Mouse (Mus musculus): ENCODE measurements around the gene Fbxo30.

The Fbxo30 gene

GRCm38 (mm10) chr10:11322316-11322715 is 41.2 kb downstream of the Fbxo30 start:
- DNase-seq (ENCODE audit: low spot score in 2 of 2), result no peak

DNA sequence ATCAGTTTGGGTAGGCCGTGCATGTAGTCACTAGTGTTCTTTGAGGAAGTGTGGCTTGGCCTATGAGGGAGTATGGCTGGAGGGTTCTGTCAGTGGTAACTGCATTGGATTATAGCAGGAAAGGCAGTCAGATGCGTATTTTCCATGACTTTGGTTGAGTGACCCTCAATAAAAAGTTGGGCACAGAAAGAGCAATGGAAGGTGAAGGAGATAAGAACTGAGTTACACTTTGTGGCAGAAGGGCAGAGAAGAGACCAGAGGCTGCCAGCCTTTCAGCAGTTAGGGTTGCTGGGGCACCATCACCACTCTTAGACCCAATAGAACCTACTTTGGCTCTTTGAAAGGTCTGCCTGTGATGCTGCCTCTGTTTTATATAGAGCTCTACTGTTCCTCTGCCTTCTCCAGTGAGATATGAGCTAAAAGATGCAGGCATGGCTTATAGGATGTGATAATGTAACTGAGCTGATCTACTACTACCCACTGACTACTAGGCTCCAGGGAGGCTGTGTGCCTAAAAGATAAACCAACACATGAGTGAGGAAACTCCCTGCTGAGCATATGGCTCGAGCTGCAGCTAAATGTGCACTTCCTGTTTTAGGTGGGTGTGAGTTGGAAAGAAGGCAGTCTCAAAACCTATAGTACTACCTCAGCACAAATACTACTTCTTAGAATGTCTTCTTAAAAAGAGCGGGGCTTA is 42.2 kb downstream of the Fbxo30 start:
- DNase-seq (ENCODE audit: low spot score in 2 of 2), result peak; percentile 29 to 39

- DNase-seq (ENCODE audit: low spot score in 2 of 2), result no peak
These were observed 45.4 kb downstream of the Fbxo30 start for GRCm38 (mm10) chr10:11326526-11326925.

- DNase-seq (ENCODE audit: low spot score in 2 of 2), result peak; percentile 86 to 88
These were observed 62.3 kb downstream of the Fbxo30 start, which contains the start of gene Epm2a for GRCm38 (mm10) chr10:11343205-11344141. Epm2a (plus strand) TSS chr10:11343404.

DNA sequence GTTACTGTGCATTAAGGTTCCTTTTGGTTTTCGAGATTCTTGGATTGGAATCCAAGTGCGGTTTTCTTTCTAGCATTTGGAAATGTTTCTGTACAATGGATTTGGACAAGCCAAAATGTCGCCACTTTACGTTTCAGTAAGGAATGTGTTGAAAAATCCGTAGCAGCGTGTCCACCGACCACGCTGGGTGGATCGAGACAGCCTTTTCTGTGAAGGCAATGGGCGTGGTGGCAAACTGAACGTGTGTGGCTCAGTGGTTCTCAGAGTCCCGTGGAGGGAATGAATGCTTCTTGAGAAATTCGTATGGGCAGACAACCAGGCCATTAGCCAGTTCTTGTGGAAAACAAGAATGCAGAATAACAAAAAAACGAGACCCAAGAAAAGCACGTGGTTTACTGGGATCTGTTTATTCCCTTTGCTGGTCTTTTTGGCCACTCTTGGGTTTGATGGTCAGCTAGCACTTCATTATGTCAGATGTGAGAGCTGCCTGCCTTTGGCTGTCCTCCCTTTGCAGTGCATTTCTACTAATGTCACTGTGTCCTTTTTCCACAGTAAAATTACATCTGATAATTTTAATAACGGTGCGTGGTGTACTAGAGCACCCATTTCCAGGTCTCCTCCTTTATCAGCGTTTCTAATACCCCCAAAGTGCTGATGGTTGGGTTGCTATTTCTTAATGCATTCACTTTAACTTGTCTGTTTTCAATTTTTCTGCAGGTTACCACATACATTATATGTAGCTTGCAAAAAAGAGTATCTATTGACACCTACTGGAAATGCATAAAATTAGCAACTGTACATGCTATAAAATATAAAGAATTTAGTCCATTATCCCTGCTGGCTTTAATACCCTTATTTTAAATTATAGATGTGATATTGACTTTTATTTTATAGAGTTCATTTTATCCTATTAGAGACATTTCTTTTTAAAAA is 63.7 kb downstream of the Fbxo30 start:
- DNase-seq (ENCODE audit: low spot score in 2 of 2), result no peak
